Mouse (Mus musculus) CD4-positive helper T cell, adult 2 months (primary cell): Measurements from ENCODE around the gene Podn.

ENCODE experiments used
- DNase-seq: peaks from one replicate; pipeline ENCODE4 v3.0.0-alpha.2; 2012; ENCODE audit warnings: low read depth, missing footprints, low spot score

Podn gene

DNA sequence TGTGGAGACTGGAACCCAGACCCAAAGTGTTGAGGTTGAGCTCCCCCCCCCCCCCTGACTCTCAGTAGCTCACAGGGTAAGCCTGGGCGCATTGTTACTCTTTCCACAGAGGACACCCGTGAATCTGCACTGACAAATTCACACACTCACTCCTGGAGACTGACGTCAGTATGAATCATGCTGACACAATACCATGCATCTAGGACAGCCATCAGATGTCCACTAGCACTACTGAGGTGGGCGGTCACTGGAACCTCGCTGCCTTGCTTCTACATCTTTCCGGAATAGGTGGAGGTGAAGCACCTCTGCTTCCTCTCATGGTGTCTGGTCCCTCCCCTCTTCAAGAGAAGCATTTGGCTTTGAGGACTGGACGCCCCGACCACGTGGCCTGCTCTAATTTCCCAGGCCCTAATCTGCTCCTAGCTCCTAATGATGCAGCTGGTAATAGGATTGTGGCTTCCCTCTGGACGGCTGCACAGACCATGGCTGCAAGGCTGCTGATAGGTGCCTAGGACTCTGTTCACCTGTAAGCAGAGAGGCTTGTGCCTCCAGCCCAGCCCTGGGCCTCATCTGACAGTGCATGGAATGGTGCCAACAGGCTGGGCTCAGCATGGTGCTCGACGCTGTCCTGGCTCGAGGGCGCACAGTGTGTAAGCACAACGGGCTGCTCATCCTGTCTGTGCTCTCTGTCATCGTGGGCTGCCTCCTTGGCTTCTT, 128.1 kb downstream of the Podn start, which contains the start of gene Slc1a7:
Slc1a7 (plus strand) TSS at position 367 of the 717 bp plus-strand sequence.
- no peak for DNase-seq

DNA sequence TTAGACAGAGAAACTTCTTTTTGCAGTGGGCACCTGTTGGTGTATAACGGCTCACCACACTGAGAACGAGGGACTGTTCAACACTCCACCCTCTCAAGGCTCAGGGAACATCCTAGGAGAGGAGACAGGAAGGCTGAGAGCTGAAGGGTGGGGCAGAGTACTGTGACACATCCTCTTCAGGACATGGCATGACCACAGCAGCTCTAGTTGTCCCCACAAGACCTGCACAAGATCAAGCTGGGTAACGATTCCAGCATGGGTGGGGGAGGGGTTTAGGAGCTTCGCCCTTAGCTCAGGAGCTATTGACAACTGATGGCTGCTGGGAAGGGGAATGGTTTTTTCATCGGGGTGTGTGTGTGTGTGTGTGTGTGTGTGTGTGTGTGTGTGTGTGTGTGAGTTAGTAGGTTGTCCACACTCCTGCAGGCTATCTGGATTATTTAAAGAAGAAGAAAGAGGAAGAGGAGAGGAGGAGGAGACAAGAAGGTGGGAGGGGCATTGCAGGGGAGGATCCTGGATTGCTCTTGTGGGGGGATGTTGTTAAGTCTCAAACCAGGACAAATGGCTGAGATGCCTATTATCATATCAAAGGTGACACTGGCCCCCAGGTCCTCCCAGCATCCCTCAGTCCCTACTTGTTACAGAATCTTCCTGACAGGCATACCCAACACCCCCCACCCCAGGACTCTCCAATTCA, 129.7 kb downstream of the Podn start:
- DNase-seq = no peak
